Mouse (Mus musculus) MEL (cell line): ENCODE data around the gene Nsfl1c. TPM values are rescaled to one million over a fixed set of nuclear protein-coding genes. Genes with fewer than 3 reads are reported as not detected.
A peak's percentile ranks its signal among the peaks of the same experiment; 100 is the strongest.

Experiments
- DNase-seq: peaks from one replicate; pipeline ENCODE4 v3.0.0; 2011; ENCODE audit warnings: low read depth, low spot score
- H3K27ac ChIP-seq: 2 replicates; pipeline ENCODE4 v1.5.1; 2012; ENCODE audit warnings: low read depth, mild to moderate bottlenecking, control low read depth, low read length, moderate library complexity; ENCODE audit not compliant: control insufficient read depth
- H3K27me3 ChIP-seq, 2 experiments: fragments of 150-350 bp in 1 of 2; sonication (generic) in 1 of 2; 2 replicates each; pipeline ENCODE4 v1.6.1; 2012; ENCODE audit warnings: low read length in 2 of 2, mild to moderate bottlenecking in 2 of 2, improper control_type of control experiment in 1 of 2, moderate library complexity in 1 of 2; ENCODE audit not compliant: insufficient read depth in 2 of 2, control insufficient read depth in 1 of 2
- H3K36me3 ChIP-seq, 2 experiments: 2 replicates each; pipeline ENCODE4 v1.6.1; 2012 to 2014; ENCODE audit warnings: low read length in 2 of 2, improper control_type of control experiment in 1 of 2, inconsistent platforms in 1 of 2, mild to moderate bottlenecking in 1 of 2; ENCODE audit not compliant: insufficient read depth in 2 of 2, control insufficient read depth in 1 of 2
- H3K4me1 ChIP-seq, 2 experiments: fragments of 150-350 bp in 1 of 2; sonication (generic) in 1 of 2; 2 replicates each; pipeline ENCODE4 v1.6.1; 2012; ENCODE audit warnings: low read length in 2 of 2, improper control_type of control experiment in 1 of 2, mild to moderate bottlenecking in 1 of 2; ENCODE audit not compliant: insufficient read depth in 2 of 2, control insufficient read depth in 1 of 2
- H3K4me3 ChIP-seq, 2 experiments: fragments of 150-350 bp in 1 of 2; sonication (generic) in 1 of 2; 2 replicates each; pipeline ENCODE4 v1.5.1; 2012; ENCODE audit warnings: low read depth in 2 of 2, low read length in 2 of 2, mild to moderate bottlenecking in 2 of 2, moderate library complexity in 2 of 2, control low read depth in 1 of 2, improper control_type of control experiment in 1 of 2; ENCODE audit not compliant: control insufficient read depth in 1 of 2, insufficient read depth in 1 of 2
- H3K79me2 ChIP-seq: 2 replicates; pipeline ENCODE4 v1.6.1; 2012; ENCODE audit warnings: mild to moderate bottlenecking, low read length, moderate library complexity; ENCODE audit not compliant: control insufficient read depth, poor library complexity, insufficient read depth
- H3K9ac ChIP-seq: 2 replicates; pipeline ENCODE4 v1.6.1; 2012; ENCODE audit warnings: low read depth, mild to moderate bottlenecking, control low read depth, low read length, moderate library complexity; ENCODE audit not compliant: control insufficient read depth, poor library complexity, severe bottlenecking
- H3K9me3 ChIP-seq: fragments of 150-350 bp; sonication (generic); replicated peaks from 2 replicates; pipeline ENCODE4 v1.6.1; 2012; ENCODE audit warnings: mild to moderate bottlenecking, low read length, improper control_type of control experiment, moderate library complexity; ENCODE audit not compliant: insufficient read depth
- CHD1 ChIP-seq: IDR thresholded peaks from 2 replicates; pipeline ENCODE4 v1.6.1; 2012; ENCODE audit warnings: low read depth, mild to moderate bottlenecking, inconsistent platforms, low read length, improper control_type of control experiment
- CHD2 ChIP-seq: IDR thresholded peaks from 2 replicates; pipeline ENCODE4 v1.6.1; 2011; ENCODE audit warnings: low read length, improper control_type of control experiment
- E2F4 ChIP-seq: IDR thresholded peaks from 2 replicates; pipeline ENCODE4 v1.6.1; 2011; ENCODE audit warnings: low read depth, low read length, improper control_type of control experiment, borderline replicate concordance
- EP300 ChIP-seq, 2 experiments: IDR thresholded peaks; 2 replicates each; pipeline ENCODE4 v1.6.1; 2011; ENCODE audit warnings: improper control_type of control experiment in 2 of 2, low read length in 2 of 2, low read depth in 1 of 2, mild to moderate bottlenecking in 1 of 2
- ETS1 ChIP-seq: IDR thresholded peaks from 2 replicates; pipeline ENCODE4 v1.6.1; 2012; ENCODE audit warnings: low read depth, mild to moderate bottlenecking, inconsistent platforms, low read length, improper control_type of control experiment, moderate library complexity
- JUND ChIP-seq: IDR thresholded peaks from 2 replicates; pipeline ENCODE4 v1.6.1; 2011; ENCODE audit warnings: low read depth, mild to moderate bottlenecking, improper control_type of control experiment, low read length
- MAX ChIP-seq: IDR thresholded peaks from 2 replicates; pipeline ENCODE4 v1.6.1; 2011; ENCODE audit warnings: low read length, improper control_type of control experiment
- MEF2A ChIP-seq: IDR thresholded peaks from 2 replicates; pipeline ENCODE4 v1.6.1; 2014; ENCODE audit warnings: low read depth, mild to moderate bottlenecking, inconsistent platforms, low read length, improper control_type of control experiment; ENCODE audit not compliant: poor library complexity, insufficient replicate concordance, severe bottlenecking; ENCODE audit errors: extremely low read depth
- MXI1 ChIP-seq: IDR thresholded peaks from 2 replicates; pipeline ENCODE4 v1.6.1; 2011; ENCODE audit warnings: mild to moderate bottlenecking, low read depth, low read length, improper control_type of control experiment
- MYB ChIP-seq: IDR thresholded peaks from 2 replicates; pipeline ENCODE4 v1.6.1; 2011; ENCODE audit warnings: mild to moderate bottlenecking, low read depth, low read length, improper control_type of control experiment
- NELFE ChIP-seq: IDR thresholded peaks from 2 replicates; pipeline ENCODE4 v1.6.1; 2011; ENCODE audit warnings: low read depth, low read length, improper control_type of control experiment
- POLR2A ChIP-seq, 2 experiments: IDR thresholded peaks; 2 replicates each; pipeline ENCODE4 v1.6.1; 2011 to 2012; ENCODE audit warnings: low read length in 2 of 2, mild to moderate bottlenecking in 2 of 2, control low read depth in 1 of 2, improper control_type of control experiment in 1 of 2, low read depth in 1 of 2, moderate library complexity in 1 of 2; ENCODE audit not compliant: control insufficient read depth in 1 of 2, insufficient read depth in 1 of 2, poor library complexity in 1 of 2
- RAD21 ChIP-seq: IDR thresholded peaks from 2 replicates; pipeline ENCODE4 v1.6.1; 2011; ENCODE audit warnings: mild to moderate bottlenecking, low read depth, low read length, improper control_type of control experiment
- RCOR1 ChIP-seq: IDR thresholded peaks from 2 replicates; pipeline ENCODE4 v1.6.1; 2012; ENCODE audit warnings: low read depth, mild to moderate bottlenecking, inconsistent platforms, low read length, improper control_type of control experiment
- SIN3A ChIP-seq: IDR thresholded peaks from 2 replicates; pipeline ENCODE4 v1.6.1; 2012; ENCODE audit warnings: low read length, improper control_type of control experiment, inconsistent platforms
- SMC3 ChIP-seq: IDR thresholded peaks from 2 replicates; pipeline ENCODE4 v1.6.1; 2011; ENCODE audit warnings: low read depth, low read length, improper control_type of control experiment
- TBP ChIP-seq: IDR thresholded peaks from 2 replicates; pipeline ENCODE4 v1.8.0; 2011; ENCODE audit warnings: low read depth, low read length, improper control_type of control experiment
- TCF12 ChIP-seq: IDR thresholded peaks from 2 replicates; pipeline ENCODE4 v1.6.1; 2014; ENCODE audit warnings: low read depth, mild to moderate bottlenecking, inconsistent platforms, low read length, improper control_type of control experiment, moderate library complexity
- UBTF ChIP-seq: IDR thresholded peaks from 2 replicates; pipeline ENCODE4 v1.6.1; 2012; ENCODE audit warnings: low read depth, mild to moderate bottlenecking, inconsistent platforms, low read length, improper control_type of control experiment, moderate library complexity, borderline replicate concordance; ENCODE audit not compliant: insufficient read depth
- USF1 ChIP-seq: IDR thresholded peaks from 2 replicates; pipeline ENCODE4 v1.6.1; 2014; ENCODE audit warnings: low read depth, mild to moderate bottlenecking, inconsistent platforms, low read length, improper control_type of control experiment, moderate library complexity
- ZKSCAN1 ChIP-seq: IDR thresholded peaks from 2 replicates; pipeline ENCODE4 v1.6.1; 2012; ENCODE audit warnings: low read depth, mild to moderate bottlenecking, inconsistent platforms, low read length, improper control_type of control experiment, moderate library complexity
- ZNF384 ChIP-seq: IDR thresholded peaks from 2 replicates; pipeline ENCODE4 v1.6.1; 2012; ENCODE audit warnings: low read depth, mild to moderate bottlenecking, inconsistent platforms, low read length, improper control_type of control experiment
- polyA plus RNA-seq, 2 experiments: library from polyadenylated mRNA; stranded (reverse) in 1 of 2; unstranded in 1 of 2; fragments of >175 nt in 1 of 2; fragments of >200 nt in 1 of 2; gene quantifications; 2 replicates each; pipeline versions ENCODE4 v1.2.1 to v1.2.4; 2012; ENCODE audit warnings: low replicate concordance in 2 of 2, low read depth in 1 of 2; ENCODE audit not compliant: insufficient read length in 2 of 2, insufficient read depth in 1 of 2, missing spikeins in 1 of 2
- total RNA-seq: library from RNA; depleted of rRNA; stranded (reverse); fragments of 300-350 nt; gene quantifications from 2 replicates; pipeline ENCODE4 v1.2.3, GENCODE M21; 2012

Nsfl1c gene
- total and polyA plus RNA-seq, 3 experiments = 182 to 394 (median 260) TPM

DNA sequence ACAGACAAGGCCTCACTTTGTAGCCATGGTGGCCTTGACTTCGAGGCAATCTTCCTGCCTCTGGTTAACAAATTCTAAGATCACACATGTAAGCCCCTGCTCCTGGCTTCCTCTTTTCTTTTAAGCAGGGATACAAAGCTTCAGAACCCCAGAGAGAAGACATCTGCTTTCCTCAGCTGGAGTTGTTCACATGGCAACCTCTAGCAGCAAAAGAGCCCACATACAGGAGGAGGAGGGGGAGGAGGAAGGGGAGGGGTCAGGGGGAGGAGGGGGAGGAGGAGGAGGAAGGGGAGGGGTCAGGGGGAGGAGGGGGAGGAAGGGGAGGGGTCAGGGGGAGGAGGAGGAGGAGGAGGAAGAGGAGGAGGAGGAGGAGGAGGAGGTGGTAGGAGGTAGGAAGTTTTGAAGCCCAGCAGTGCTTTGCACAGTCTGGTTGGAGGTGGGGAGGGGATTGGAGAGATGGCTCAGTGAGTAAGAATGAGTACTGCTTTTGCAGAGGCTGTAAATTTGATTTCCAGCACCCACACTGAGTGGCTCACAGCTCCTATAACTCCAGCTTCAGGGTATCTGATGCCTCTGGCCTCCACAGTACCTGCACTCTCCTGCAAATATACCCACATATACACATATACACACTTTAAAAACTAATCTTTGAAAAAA lies 42.1 kb downstream of the Nsfl1c start (continued):
- TF ChIP-seq TCF12 (0 out of 2 replicates have a peak, but pooled peaks have one; percentile 12), USF1 (no peak), ZKSCAN1 (no peak), RCOR1 (no peak), TBP (no peak), POLR2A (IDR thresholded peaks at IDR 0.05; ENCODE audit: control insufficient read depth in 1 of 2, insufficient read depth in 1 of 2, low read depth in 1 of 2, low read length in 2 of 2, poor library complexity in 1 of 2) (no peak), CHD2 (no peak), MYB (no peak), ZNF384 (no peak)

DNA sequence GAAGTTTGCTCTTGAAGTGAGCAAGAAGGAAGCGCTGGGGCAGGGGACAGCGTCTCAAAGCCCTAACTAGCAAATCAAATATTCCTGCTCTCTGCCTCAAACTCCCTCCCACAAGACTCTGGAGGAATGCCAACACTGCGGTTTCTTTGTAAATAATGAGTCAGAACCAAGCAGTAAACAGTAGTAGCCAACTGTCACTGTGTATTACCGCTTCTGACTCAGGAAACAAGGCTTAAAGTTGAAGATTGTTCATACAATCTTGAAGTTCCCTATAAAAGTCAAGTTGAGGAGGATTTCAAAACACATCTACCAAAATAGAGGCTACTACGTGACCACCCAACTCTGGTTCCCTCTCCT lies 42.6 kb downstream of the Nsfl1c start:
- Histone ChIP-seq H3K4me3 (no peak overlapping the region), H3K9ac (no peak overlapping the region), H3K9me3 (no peaks in the 10 kb centered on the region), H3K36me3 (peaks cover 0 to 26% of the 10 kb centered on the region in 2 experiments; a peak in 2 of 4 replicates), H3K79me2 (no peaks in the 10 kb centered on the region), H3K27me3 (no peaks in the 10 kb centered on the region), H3K27ac (peak overlapping the region; percentile 40), H3K4me1 (peaks cover 0 to 39% of the 10 kb centered on the region in 2 experiments; a peak in 3 of 4 replicates)
- DNase-seq = peak; percentile 93
- TF ChIP-seq ETS1 = peak; percentile 69; the same call in 1 of the 2 replicates
- TF ChIP-seq JUND = peak; percentile 80
- TF ChIP-seq E2F4 = no peak
- TF ChIP-seq SIN3A = peak; percentile 56; the same call in 1 of the 2 replicates
- no peak for TF ChIP-seq UBTF
- peak; percentile 72; the same call in 1 of the 2 replicates for TF ChIP-seq RCOR1
- TF ChIP-seq MYB = peak; percentile 41; the same call in 1 of the 2 replicates
- TF ChIP-seq EP300 (IDR thresholded peaks at IDR 0.05; ENCODE audit: low read depth in 1 of 2, low read length in 2 of 2) = peak; percentile 60 to 61; a peak in 2 of 4 replicates

DNA sequence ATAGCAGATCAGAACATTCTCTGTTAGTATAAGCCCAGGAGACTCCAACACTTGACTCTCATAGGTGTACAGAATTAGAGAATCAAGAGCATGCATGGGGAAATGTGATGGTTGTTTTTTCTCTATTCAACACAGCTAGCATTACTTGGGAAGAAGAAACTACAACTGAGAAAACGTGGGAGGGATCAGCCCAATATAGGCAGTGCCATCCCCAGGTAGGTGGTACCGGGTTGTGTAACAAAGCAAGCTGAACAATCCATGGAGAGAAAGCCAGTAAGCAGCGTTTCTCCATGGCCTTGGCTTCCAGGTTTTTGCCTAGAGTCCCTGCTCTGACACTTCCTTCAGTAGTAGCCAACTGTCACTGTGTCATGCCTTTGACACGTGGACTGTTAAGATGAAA lies 44.7 kb downstream of the Nsfl1c start:
- H3K79me2 ChIP-seq = peaks cover 10% of the 10 kb centered on the region
- TF ChIP-seq USF1 = no peak
- no peak for TF ChIP-seq CHD2
- TF ChIP-seq MAX = no peak
- no peak for TF ChIP-seq RCOR1
- TF ChIP-seq SMC3 = no peak
- TF ChIP-seq NELFE = no peak
- TF ChIP-seq MXI1 = no peak
- no peak for TF ChIP-seq RAD21
- TF ChIP-seq MEF2A = no peak
- TF ChIP-seq MYB = no peak
- TF ChIP-seq CHD1 = no peak
- DNase-seq = no peak
- no peak overlapping the region for H3K4me3 ChIP-seq
- no peaks in the 10 kb centered on the region for H3K27me3 ChIP-seq
- H3K4me1 ChIP-seq = peaks cover under 1 to 33% of the 10 kb centered on the region in 2 experiments
- no peaks in the 10 kb centered on the region for H3K9me3 ChIP-seq
- no peak overlapping the region for H3K27ac ChIP-seq
- peaks cover 0 to 24% of the 10 kb centered on the region in 2 experiments; a peak in 2 of 4 replicates for H3K36me3 ChIP-seq
- no peak overlapping the region for H3K9ac ChIP-seq
